Mouse (Mus musculus): Measurements from ENCODE around the gene Gtf2ird2.
A peak's percentile ranks its signal among the peaks of the same experiment; 100 is the strongest.

Gtf2ird2 gene

GRCm38 (mm10) chr5:134183880-134184808, at the start of gene Gtf2ird2:
TSS of gene Gtf2ird2 (plus strand) at chr5:134184019.
- DNase-seq, result peak; percentile 97

- DNase-seq, result no peak
Observed at GRCm38 (mm10) chr5:134136022-134136421, 47.8 kb upstream of the Gtf2ird2 start.

GRCm38 (mm10) chr5:134137933-134138332, 45.9 kb upstream of the Gtf2ird2 start:
- no peak for DNase-seq

- DNase-seq, result no peak
Observed at GRCm38 (mm10) chr5:134139429-134139828, 44.4 kb upstream of the Gtf2ird2 start.

- no peak for DNase-seq
Observed at GRCm38 (mm10) chr5:134141236-134141635, 42.6 kb upstream of the Gtf2ird2 start.

- DNase-seq, result no peak
Observed at GRCm38 (mm10) chr5:134142381-134142780, 41.4 kb upstream of the Gtf2ird2 start.

- no peak for DNase-seq
Observed at GRCm38 (mm10) chr5:134144986-134145385, 38.8 kb upstream of the Gtf2ird2 start.

- no peak for DNase-seq
Observed at GRCm38 (mm10) chr5:134147194-134147753, 36.5 kb upstream of the Gtf2ird2 start.

- DNase-seq, result no peak
Observed at GRCm38 (mm10) chr5:134148153-134148552, 35.7 kb upstream of the Gtf2ird2 start.

GRCm38 (mm10) chr5:134151895-134152294, 31.9 kb upstream of the Gtf2ird2 start:
- DNase-seq, result no peak

GRCm38 (mm10) chr5:134155916-134156466, 27.8 kb upstream of the Gtf2ird2 start:
- no peak for DNase-seq

- peak; percentile 35 for DNase-seq
Observed at GRCm38 (mm10) chr5:134164688-134165087, 19.1 kb upstream of the Gtf2ird2 start.

GRCm38 (mm10) chr5:134166642-134167041, 17.2 kb upstream of the Gtf2ird2 start:
- no peak for DNase-seq

GRCm38 (mm10) chr5:134168033-134168432, 15.8 kb upstream of the Gtf2ird2 start:
- DNase-seq, result no peak

- no peak for DNase-seq
Observed at GRCm38 (mm10) chr5:134169231-134169630, 14.6 kb upstream of the Gtf2ird2 start.

- DNase-seq, result no peak
Observed at GRCm38 (mm10) chr5:134170167-134170566, 13.7 kb upstream of the Gtf2ird2 start.

- DNase-seq, result peak; percentile 34
Observed at GRCm38 (mm10) chr5:134173206-134173605, 10.6 kb upstream of the Gtf2ird2 start.

GRCm38 (mm10) chr5:134175696-134176095, 8.1 kb upstream of the Gtf2ird2 start:
- DNase-seq, result no peak

- DNase-seq, result peak; percentile 81
Observed at GRCm38 (mm10) chr5:134176169-134176881, 7.5 kb upstream of the Gtf2ird2 start, which contains the start of gene Rcc1l. TSS of gene Rcc1l (minus strand) at chr5:134176774.

- no peak for DNase-seq
Observed at GRCm38 (mm10) chr5:134178536-134178935, 5.3 kb upstream of the Gtf2ird2 start.

GRCm38 (mm10) chr5:134179871-134180270, 3.9 kb upstream of the Gtf2ird2 start:
- peak; percentile 85 for DNase-seq

GRCm38 (mm10) chr5:134182172-134182571, 1.6 kb upstream of the Gtf2ird2 start:
- DNase-seq, result no peak

GRCm38 (mm10) chr5:134182735-134183134, 1.1 kb upstream of the Gtf2ird2 start:
- no peak for DNase-seq
